In genomic region chr13:50209651-50210050, GRCm38 (mm10) we compare ENCODE assay signal across 26 mouse cellular contexts. TPM values are rescaled to one million over a fixed set of nuclear protein-coding genes. Genes with fewer than 3 reads are reported as not detected.
"Had no signal": no experiment of that assay in that cellular context is flagged by ENCODE, and none has a peak within 500 bp of the region (broad histone marks: within the 10 kb centered on the region; RNA-seq: fewer than 3 reads in every experiment).

No protein-coding gene starts in this region.

RNA-seq across cellular contexts. Expression of gene Gm906, which starts 40.5 kb away (rescaled TPM):
- polyA plus RNA-seq: limb, embryonic 10.5 days; limb, embryonic 11.5 days; limb, embryonic 12.5 days; limb, embryonic 13.5 days; limb, embryonic 14.5 days; limb, embryonic 15.5 days; liver, adult 2 months; liver, embryonic 11.5 days; liver, embryonic 12.5 days; liver, embryonic 13.5 days; liver, embryonic 14.5 days; liver, embryonic 15.5 days; liver, embryonic 16.5 days; liver, postnatal 0 days; lung, adult 2 months; macrophage; midbrain, embryonic 10.5 days; midbrain, embryonic 11.5 days; midbrain, embryonic 12.5 days; midbrain, embryonic 13.5 days; midbrain, embryonic 14.5 days; midbrain, embryonic 15.5 days; midbrain, embryonic 16.5 days; midbrain, postnatal 0 days; myocyte; neural tube, embryonic 11.5 days had no signal
